Mouse (Mus musculus): ENCODE measurements at regions not wholly inside any gene's neighbourhood (a gene's known extent, or its start where the extent isn't known, plus 50 kb on each side); places are given as distances from the start of the nearest gene placed in this dataset.

- TF ChIP-seq POLR2A (IDR thresholded peaks at IDR 0.05; ENCODE audit: borderline replicate concordance, extremely low read depth, low read depth, low read length) (no peak), CTCF (IDR thresholded peaks at IDR 0.05; ENCODE audit: insufficient read depth, low read length) (no peak)
These were observed 175.0 kb downstream of the Rab11fip4 start for GRCm38 (mm10) chr11:79766036-79766435.
